Mouse (Mus musculus) lung, postnatal 36 days (tissue): Measurements from ENCODE around the gene Trpm5.
A peak's percentile ranks its signal among the peaks of the same experiment; 100 is the strongest.

Source experiments
- DNase-seq: peaks from one replicate; pipeline ENCODE4 v3.0.0; 2022; ENCODE audit warnings: mixed read lengths

Gene Trpm5

GRCm38 (mm10) chr7:143094592-143095553 lies at the start of gene Trpm5:
Trpm5 (minus strand) TSS chr7:143094642.
- DNase-seq = peak; percentile 84

DNA sequence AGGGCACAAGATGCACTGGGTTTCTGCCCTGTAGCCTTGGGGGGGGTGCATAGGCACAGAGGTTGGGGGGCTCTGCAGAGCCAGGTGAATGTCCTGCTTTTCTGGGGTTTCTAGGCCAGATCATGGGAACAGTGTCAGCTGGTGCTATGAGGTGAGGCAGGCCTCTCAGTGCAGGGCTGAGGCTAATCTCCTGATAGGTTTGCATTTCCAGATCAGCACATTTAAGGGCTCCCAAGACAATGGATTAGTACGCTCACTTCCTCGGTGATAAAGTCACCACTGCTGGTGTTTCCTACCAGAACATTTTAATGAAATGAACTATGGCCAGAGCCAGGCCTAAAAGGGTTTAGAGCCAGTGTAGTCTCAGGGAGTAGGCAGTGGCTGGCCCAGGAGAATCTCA lies 48.2 kb upstream of the Trpm5 start:
- DNase-seq = no peak

DNA sequence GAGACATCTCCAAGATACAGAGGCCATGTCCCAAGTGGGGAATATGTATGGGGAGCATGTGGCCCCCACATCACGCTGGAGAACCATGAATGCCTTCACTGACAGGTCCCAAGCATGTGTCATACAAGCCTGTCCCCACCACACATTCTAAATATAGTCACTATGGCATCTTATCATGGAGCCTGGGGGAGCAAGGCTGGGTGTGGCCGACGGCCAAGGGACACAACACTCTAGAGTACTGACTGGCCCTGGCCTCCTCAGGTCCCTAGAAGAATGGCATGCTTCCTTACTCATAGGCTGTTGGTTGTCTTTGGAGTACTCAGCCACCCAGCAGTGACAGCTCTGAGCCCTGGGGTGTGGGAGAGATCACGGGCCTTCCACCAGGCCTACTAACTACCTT lies 45.5 kb upstream of the Trpm5 start:
- DNase-seq = no peak

DNA sequence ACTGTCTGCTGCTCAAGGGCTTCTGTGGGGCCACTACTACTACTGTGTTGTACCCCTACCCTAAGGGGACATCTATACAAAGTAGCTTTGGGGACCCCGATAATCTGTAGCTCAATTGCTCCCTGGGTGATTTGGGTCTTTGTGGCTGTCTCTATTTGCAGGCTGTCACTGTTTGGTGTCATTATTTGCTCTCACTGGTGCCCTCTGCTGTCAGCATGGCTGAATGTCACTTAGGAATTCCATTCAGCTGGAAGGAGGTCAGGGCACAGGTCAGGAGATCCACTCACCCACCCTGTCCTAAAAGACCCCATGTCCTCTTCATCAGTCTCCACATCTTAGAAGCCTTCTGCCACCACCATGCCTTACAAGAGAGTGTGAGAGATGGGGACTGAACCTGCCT lies 44.3 kb upstream of the Trpm5 start:
- DNase-seq = peak; percentile 90

- peak; percentile 39 for DNase-seq
Observed at GRCm38 (mm10) chr7:143136561-143136960, 42.1 kb upstream of the Trpm5 start.

DNA sequence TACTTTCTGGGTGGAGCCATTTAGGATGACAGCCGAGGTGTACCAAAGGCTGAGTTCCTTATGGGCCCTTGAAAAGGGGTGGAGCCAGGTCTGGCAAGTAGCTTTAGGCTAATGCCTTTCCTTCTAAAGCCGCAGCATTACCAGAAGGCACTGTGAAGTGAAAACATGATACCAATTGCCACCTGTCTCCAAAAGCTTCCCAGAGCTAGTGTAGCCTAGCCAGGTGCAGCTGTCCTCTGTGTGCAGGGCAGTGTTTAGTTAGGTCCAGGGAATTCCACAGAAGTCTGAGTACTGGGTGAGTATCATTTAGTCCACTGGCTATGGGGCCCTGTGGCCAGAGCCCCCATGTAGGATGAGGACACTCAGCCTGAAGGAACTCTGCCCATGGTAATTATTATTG lies 41.7 kb upstream of the Trpm5 start:
- DNase-seq = no peak

DNA sequence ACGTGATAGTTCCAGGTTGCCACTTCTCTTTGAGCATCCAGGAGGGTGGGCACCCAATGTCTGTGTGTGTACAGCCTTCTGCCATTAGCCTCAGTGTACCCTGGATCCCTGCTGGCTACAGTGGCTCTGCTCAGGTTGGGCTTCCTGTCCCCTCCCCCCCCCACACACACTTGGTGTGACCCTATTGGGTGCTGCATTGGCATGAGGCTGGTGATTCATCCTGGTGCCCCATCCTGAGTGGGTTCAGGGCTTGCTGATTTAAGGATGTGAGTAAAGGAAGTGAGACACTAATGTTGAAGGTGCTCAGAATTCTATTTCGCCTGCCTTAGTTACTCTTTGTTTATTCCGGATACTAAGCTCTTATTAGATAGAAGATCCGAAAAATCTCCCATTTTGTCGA lies 38.4 kb upstream of the Trpm5 start:
- DNase-seq = no peak

- DNase-seq = no peak
Observed at GRCm38 (mm10) chr7:143124902-143125301, 30.5 kb upstream of the Trpm5 start.

- peak; percentile 65 for DNase-seq
Observed at GRCm38 (mm10) chr7:143123876-143124669, 29.6 kb upstream of the Trpm5 start.

DNA sequence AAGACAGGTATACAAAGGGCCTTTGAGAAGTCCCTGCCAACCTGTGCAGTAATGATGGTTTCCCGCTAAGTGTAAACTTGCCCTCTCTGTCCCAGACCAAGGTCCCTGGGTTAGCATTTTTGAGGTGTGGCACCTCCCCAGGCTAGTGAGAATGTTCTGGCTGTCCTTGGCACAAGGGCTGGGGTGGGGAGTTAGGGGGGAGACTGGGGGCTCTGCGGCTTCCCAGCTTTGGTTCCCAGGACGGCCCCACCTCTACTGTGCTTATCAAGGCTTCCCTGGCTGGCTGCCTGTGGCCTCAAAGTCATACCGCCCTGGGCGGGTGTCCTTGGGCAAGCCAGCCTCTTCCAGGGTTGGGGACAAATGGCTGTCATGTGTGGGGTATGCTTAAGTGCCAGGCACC lies 27.7 kb upstream of the Trpm5 start:
- DNase-seq = peak; percentile 67

- no peak for DNase-seq
Observed at GRCm38 (mm10) chr7:143119826-143120225, 25.4 kb upstream of the Trpm5 start.

DNA sequence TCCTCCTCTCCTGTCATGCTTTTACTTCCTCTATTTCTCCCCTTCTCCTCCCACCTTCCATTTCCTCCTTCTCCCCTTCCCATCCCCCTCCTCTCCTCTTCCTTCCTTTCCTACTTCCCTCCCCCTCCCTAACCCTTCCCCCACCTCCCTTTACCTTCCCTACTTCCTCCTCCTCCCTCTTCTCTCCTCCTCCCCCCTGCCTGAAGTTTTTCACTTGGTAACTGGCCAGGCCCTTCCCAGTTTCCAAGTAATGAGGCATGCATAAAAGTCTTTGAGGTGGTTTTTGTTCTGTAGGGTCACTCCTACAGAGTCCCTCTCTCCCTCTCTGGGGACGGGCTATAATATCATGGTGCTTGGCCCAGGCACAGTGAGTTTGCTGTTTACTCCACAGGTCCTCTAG lies 25.0 kb upstream of the Trpm5 start:
- peak; percentile 61 for DNase-seq

DNA sequence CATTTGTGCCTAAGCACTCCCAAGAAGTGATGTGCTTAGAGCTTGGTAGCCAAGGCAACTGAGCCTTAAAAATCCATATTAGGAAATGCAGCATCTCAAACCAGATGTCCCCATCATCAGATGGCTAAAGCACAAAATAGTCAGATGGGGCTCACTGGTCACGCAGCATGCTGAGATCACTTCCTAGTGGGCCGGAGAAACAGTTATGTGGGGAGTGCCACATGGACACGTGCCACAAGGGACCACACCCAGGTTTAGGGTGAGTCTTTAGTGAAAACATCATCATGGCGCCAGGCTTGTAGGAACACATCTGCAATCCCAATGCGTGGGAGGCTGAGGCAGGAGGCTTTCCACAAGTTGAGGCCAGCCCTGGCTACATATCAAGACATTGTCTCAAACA lies 22.1 kb upstream of the Trpm5 start:
- DNase-seq = no peak

DNA sequence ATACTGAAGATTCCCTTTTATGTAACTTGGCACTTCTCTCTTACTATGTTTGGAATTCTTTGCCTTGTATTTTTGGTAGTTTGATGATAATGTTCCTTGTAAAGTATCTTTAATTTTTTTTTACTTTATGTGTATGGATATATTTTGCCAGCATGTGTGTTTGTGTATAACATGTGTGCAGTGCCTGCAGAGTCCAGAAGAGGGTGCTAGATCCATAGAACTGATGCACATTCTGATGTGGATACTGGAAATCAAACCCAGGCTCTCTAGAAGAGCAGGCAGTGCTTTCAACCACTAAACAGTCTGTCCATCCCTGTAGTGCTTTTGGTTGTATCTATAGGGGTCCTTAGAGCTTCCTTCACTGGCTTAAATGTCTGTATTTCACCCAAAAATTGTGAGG lies 20.3 kb upstream of the Trpm5 start:
- DNase-seq = no peak

- DNase-seq = no peak
Observed at GRCm38 (mm10) chr7:143112395-143112794, 18.0 kb upstream of the Trpm5 start.

- DNase-seq = no peak
Observed at GRCm38 (mm10) chr7:143111719-143112118, 17.3 kb upstream of the Trpm5 start.

DNA sequence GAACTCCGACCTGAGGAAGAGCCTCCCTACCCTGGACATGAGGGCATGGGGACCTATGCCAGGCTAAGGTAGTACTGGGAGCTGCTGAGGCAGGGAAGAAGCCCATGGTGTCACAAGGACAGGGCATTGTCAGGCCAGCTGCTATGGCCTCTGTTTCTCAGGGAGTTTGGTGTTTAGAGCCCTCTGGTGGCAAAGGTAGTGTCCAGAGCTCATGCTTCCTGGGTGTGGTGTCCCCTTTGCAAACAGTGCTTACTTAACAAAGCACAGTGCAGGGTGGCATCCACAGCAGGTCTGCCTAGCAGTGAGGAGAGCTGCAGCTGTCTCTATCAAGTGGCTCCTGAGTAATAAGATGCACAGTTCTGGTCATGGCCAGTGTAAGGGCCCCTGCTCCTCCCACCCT lies 16.4 kb upstream of the Trpm5 start:
- DNase-seq = peak; percentile 71

- DNase-seq = no peak
Observed at GRCm38 (mm10) chr7:143109696-143110095, 15.3 kb upstream of the Trpm5 start.

GRCm38 (mm10) chr7:143108996-143109660 lies 14.7 kb upstream of the Trpm5 start:
- DNase-seq = peak; percentile 67

DNA sequence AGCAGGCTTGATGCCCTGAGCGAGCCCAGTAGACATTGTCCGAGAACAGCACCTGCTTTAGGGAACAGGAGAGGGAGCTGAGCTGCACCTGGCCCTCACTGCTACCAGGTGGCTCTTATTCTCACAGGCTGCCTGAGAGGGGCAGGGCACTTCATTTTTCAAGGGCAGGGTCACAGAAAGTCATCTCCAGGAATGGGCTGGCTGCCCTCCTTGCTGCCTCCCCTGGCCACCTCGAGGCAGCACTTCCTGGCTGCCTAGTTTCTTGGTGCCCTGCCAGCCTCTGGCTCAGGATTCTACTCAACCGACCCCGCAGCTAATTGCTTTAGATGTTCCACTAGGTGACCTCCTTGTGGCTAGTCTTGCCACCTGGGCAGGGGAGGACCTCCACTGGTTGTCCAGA lies 13.8 kb upstream of the Trpm5 start:
- peak; percentile 77 for DNase-seq

- DNase-seq = peak; percentile 89
Observed at GRCm38 (mm10) chr7:143106672-143107465, 12.4 kb upstream of the Trpm5 start.

GRCm38 (mm10) chr7:143106062-143106461 lies 11.6 kb upstream of the Trpm5 start, which contains the start of gene Kcnq1:
Kcnq1 (plus strand) TSS chr7:143106362.
- no peak for DNase-seq
